8 mouse cellular contexts compared by ENCODE assay signal in genomic region chr9:57589224-57590126, GRCm38 (mm10). TPM values are rescaled to one million over a fixed set of nuclear protein-coding genes. Genes with fewer than 3 reads are reported as not detected.
DNase-seq lines count a peak whose midpoint lies in the region; ATAC-seq lines count a peak whose summit lies in the region.

TSS of gene Ulk3 (plus strand) at chr9:57589452.

- ATAC-seq in frontal cortex, adult (ENCODE audit: low TSS enrichment): peak; percentile 79
- peak; percentile 74 to 78 for ATAC-seq in hematopoietic stem cell, adult 5-6 weeks (replicated peaks in 1 of 2; ENCODE audit: insufficient read depth in 1 of 2, low FRiP score in 2 of 2, low TSS enrichment in 1 of 2, low read depth in 1 of 2, poor library complexity in 2 of 2, severe bottlenecking in 2 of 2)

- DNase-seq in MN1 (ENCODE audit: low spot score): peak; percentile 79
- DNase-seq in cerebellum, adult 8-10 months: peak; percentile 75
- DNase-seq in layer of hippocampus, postnatal 10 days (ENCODE audit: low spot score in 2 of 2): peak; percentile 70 to 81
- DNase-seq in lung, postnatal 10 days: peak; percentile 88
- DNase-seq in ovary, postnatal 14 days (ENCODE audit: low spot score): peak; percentile 62
- DNase-seq in thymus, postnatal 10 days (ENCODE audit: low spot score in 2 of 2): peak; percentile 79 to 86

RNA-seq across cellular contexts. Expression of gene Ulk3, which starts in this region (rescaled TPM):
- 2.8 and 5.0 TPM in 2 replicates for total RNA-seq in hematopoietic stem cell, adult 5-6 weeks (2017)
- 10 to 100 TPM; 26.3 to 27.0 TPM for total RNA-seq in layer of hippocampus, postnatal 10 days (2021)

Comparison
In these comparisons a context has a peak if more than half of its experiments do, and no peak if none do; other contexts are left out.
1. Peak in every context shown above with its lines: DNase-seq and ATAC-seq.